Mouse (Mus musculus) C2C12 (cell line): Measurements from ENCODE around the gene Ceacam9.

ENCODE experiments used
- CTCF ChIP-seq: IDR thresholded peaks from one replicate; pipeline ENCODE4 v1.5.1; 2011; ENCODE audit not compliant: control insufficient read depth, insufficient read depth, insufficient read length
- USF1 ChIP-seq: IDR thresholded peaks from one replicate; pipeline ENCODE4 v1.6.1; 2011; ENCODE audit warnings: low read depth, mild to moderate bottlenecking, control low read depth, moderate library complexity

- no peak for TF ChIP-seq CTCF
- TF ChIP-seq USF1: no peak
Measured at GRCm38 (mm10) chr7:16695025-16695424, 26.7 kb upstream of the Ceacam9 start.
